Comparison of ENCODE assay signal across 11 mouse cellular contexts in genomic region chr12:99233386-99233785, GRCm38 (mm10).
DNase-seq lines count a peak whose midpoint lies in the region; ATAC-seq and TF ChIP-seq lines count a peak whose summit lies in the region.
"Had no signal": no experiment of that assay in that cellular context is flagged by ENCODE, and none has a peak within 500 bp of the region (broad histone marks: within the 10 kb centered on the region; RNA-seq: fewer than 3 reads in every experiment).

No protein-coding gene starts in this region.

- H3K4me3 ChIP-seq in intestine, embryonic 15.5 days (replicated peaks): no peak overlapping the region
- no peak overlapping the region for H3K4me3 ChIP-seq in intestine, postnatal 0 days (ENCODE audit: low read depth, low read length)
- no peak overlapping the region for H3K4me3 ChIP-seq in brown adipose tissue, adult 24 weeks (ENCODE audit: insufficient read depth, low read depth, low read length)
- H3K4me3 ChIP-seq in heart, embryonic 15.5 days: no peak overlapping the region
- no peak overlapping the region for H3K4me3 ChIP-seq in left cerebral cortex, adult 2 months

- no peaks in the 10 kb centered on the region for H3K36me3 ChIP-seq in intestine, embryonic 15.5 days
- H3K36me3 ChIP-seq in intestine, postnatal 0 days (ENCODE audit: control insufficient read depth, insufficient read depth): peaks cover 6% of the 10 kb centered on the region; the same call in 1 of the 2 replicates
- no peaks in the 10 kb centered on the region for H3K36me3 ChIP-seq in heart, embryonic 15.5 days

- no peaks in the 10 kb centered on the region for H3K27me3 ChIP-seq in intestine, embryonic 15.5 days (replicated peaks)
- H3K27me3 ChIP-seq in intestine, postnatal 0 days (replicated peaks; ENCODE audit: control insufficient read depth, insufficient read depth, low read length): no peaks in the 10 kb centered on the region
- H3K27me3 ChIP-seq in heart, embryonic 15.5 days: no peaks in the 10 kb centered on the region

- no peaks in the 10 kb centered on the region for H3K9me3 ChIP-seq in intestine, embryonic 15.5 days
- H3K9me3 ChIP-seq in intestine, postnatal 0 days (ENCODE audit: control insufficient read depth): no peaks in the 10 kb centered on the region
- no peaks in the 10 kb centered on the region for H3K9me3 ChIP-seq in heart, embryonic 15.5 days (replicated peaks)

- peaks cover 16% of the 10 kb centered on the region; the same call in 1 of the 2 replicates for H3K4me1 ChIP-seq in intestine, embryonic 15.5 days (replicated peaks)
- H3K4me1 ChIP-seq in intestine, postnatal 0 days (replicated peaks; ENCODE audit: control insufficient read depth, insufficient read depth, low read length): no peaks in the 10 kb centered on the region
- H3K4me1 ChIP-seq in brown adipose tissue, adult 24 weeks (ENCODE audit: control insufficient read depth, insufficient read depth, insufficient read length, low read length): peaks cover 33% of the 10 kb centered on the region
- peaks cover 26% of the 10 kb centered on the region for H3K4me1 ChIP-seq in heart, embryonic 15.5 days (replicated peaks)

- no peak overlapping the region for H3K27ac ChIP-seq in intestine, embryonic 15.5 days
- H3K27ac ChIP-seq in intestine, postnatal 0 days (ENCODE audit: low read depth, low read length): no peak overlapping the region
- peak overlapping the region; percentile 61 for H3K27ac ChIP-seq in brown adipose tissue, adult 24 weeks (replicated peaks; ENCODE audit: low read depth, low read length)
- peak overlapping the region; percentile 55 for H3K27ac ChIP-seq in heart, embryonic 15.5 days
- H3K27ac ChIP-seq in left cerebral cortex, adult 2 months: no peak overlapping the region

- no peak overlapping the region for H3K4me2 ChIP-seq in intestine, embryonic 15.5 days (replicated peaks)
- no peak overlapping the region for H3K4me2 ChIP-seq in intestine, postnatal 0 days (replicated peaks; ENCODE audit: low read depth)
- H3K4me2 ChIP-seq in heart, embryonic 15.5 days: no peak overlapping the region
- H3K4me2 ChIP-seq: lung, embryonic 14.5 days had no signal

- WGBS in intestine, embryonic 15.5 days: 56% methylated on average over 2 of the region's 2 CpGs
- 53% methylated on average over 2 of the region's 2 CpGs for WGBS in intestine, postnatal 0 days
- WGBS in heart, embryonic 15.5 days: 63% methylated on average over 2 of the region's 2 CpGs

- no peak for TF ChIP-seq CTCF in intestine, postnatal 0 days (IDR thresholded peaks at IDR 0.05; ENCODE audit: low read depth)
- TF ChIP-seq CTCF in left cerebral cortex, adult 2 months (IDR thresholded peaks at IDR 0.05): no peak

- peak; percentile 55 to 65 for DNase-seq in cerebellum, adult 18-20 months
- no peak for DNase-seq in cerebellum, adult 8-10 months
- no peak for DNase-seq in spleen, postnatal 36 days (ENCODE audit: low spot score in 2 of 2)
- DNase-seq in left cerebral cortex, adult 2 months (ENCODE audit: extremely low spot score in 1 of 2, low spot score in 2 of 2): no peak
- DNase-seq: kidney, postnatal 25 days; lung, embryonic 14.5 days had no signal

- ATAC-seq in intestine, embryonic 15.5 days: 0 out of 2 replicates have a peak, but pooled peaks have one; percentile 32
- no peak for ATAC-seq in intestine, postnatal 0 days
- ATAC-seq in heart, embryonic 15.5 days (replicated peaks; ENCODE audit: insufficient number of reproducible peaks, insufficient read depth, low FRiP score, low read depth): no peak
- ATAC-seq: activated CD4-positive, CD25-positive, alpha-beta regulatory T cell, adult 4 months had no signal

- no peak overlapping the region for H3K9ac ChIP-seq in intestine, embryonic 15.5 days
- no peak overlapping the region for H3K9ac ChIP-seq in intestine, postnatal 0 days (ENCODE audit: low read depth, low read length)
- H3K9ac ChIP-seq in heart, embryonic 15.5 days: no peak overlapping the region
- H3K9ac ChIP-seq: lung, embryonic 14.5 days had no signal

- intact Hi-C loops in left cerebral cortex, adult 2 months (cut with DNase I): loop anchor here (5.0 kb wide), 1 partner anchor 159 kb away; no protein-coding TSS in a partner anchor

Comparison
In these comparisons a context has a peak if more than half of its experiments do, and no peak if none do; other contexts are left out.
1. DNase-seq: peak in cerebellum, adult 18-20 months (2 of 2); none in cerebellum, adult 8-10 months (single experiment), spleen, postnatal 36 days (0 of 2) and left cerebral cortex, adult 2 months (0 of 2).
2. H3K27ac ChIP-seq: peak in brown adipose tissue, adult 24 weeks (single experiment) and heart, embryonic 15.5 days (single experiment); none in intestine, embryonic 15.5 days (single experiment), intestine, postnatal 0 days (single experiment) and left cerebral cortex, adult 2 months (single experiment).